Mouse (Mus musculus) neural tube, embryonic 15.5 days (tissue): ENCODE measurements around the gene Txndc8. TPM values are rescaled to one million over a fixed set of nuclear protein-coding genes. Genes with fewer than 3 reads are reported as not detected.

Experiments used
- polyA plus RNA-seq: library from polyadenylated mRNA; unstranded; fragments of >200 nt; fragmentation: Nextera tagmentation; extraction: Ambion mirVana; gene quantifications from 2 replicates; pipeline ENCODE4 v1.2.1, GENCODE M21; 2015

Txndc8 gene
- polyA plus RNA-seq, 1 experiment from 2014 or later: not detected

Other genes starting within 250 kb of the Txndc8 start
- 0.36 and 0.74 TPM in 2 replicates for gene D630039A03Rik, start 92.8 kb downstream of the Txndc8 start, polyA plus RNA-seq
- 325 and 355 TPM in 2 replicates for gene Txn1, start 52.7 kb downstream of the Txndc8 start, polyA plus RNA-seq
- gene Svep1, start 197.7 kb upstream of the Txndc8 start, polyA plus RNA-seq: 0.90 and 1.7 TPM in 2 replicates